Mouse (Mus musculus) cerebellum, adult 11-12 months (tissue): Measurements from ENCODE around the gene Erg.

Source experiments
- DNase-seq: peaks from one replicate; pipeline ENCODE4 v3.0.0; 2022

Erg gene

GRCm38 (mm10) chr16:95344961-95345360 is 241.4 kb downstream of the Erg start:
- DNase-seq: no peak

- DNase-seq: no peak
These were observed 244.4 kb downstream of the Erg start for GRCm38 (mm10) chr16:95342030-95342429.

- peak; percentile 88 for DNase-seq
These were observed 245.3 kb downstream of the Erg start for GRCm38 (mm10) chr16:95340885-95341791.

GRCm38 (mm10) chr16:95332159-95332558 is 254.2 kb downstream of the Erg start:
- DNase-seq: no peak

GRCm38 (mm10) chr16:95321945-95322625 is 264.3 kb downstream of the Erg start:
- DNase-seq: no peak
